Mouse (Mus musculus) gastrocnemius, adult 18-20 months (tissue): ENCODE measurements around the gene Napepld. TPM values are rescaled to one million over a fixed set of nuclear protein-coding genes. Genes with fewer than 3 reads are reported as not detected.

Experiments used
- DNase-seq: peaks from one replicate; pipeline ENCODE4 v3.0.0; 2021; ENCODE audit warnings: low spot score
- long read RNA-seq, 2 experiments: library from polyadenylated mRNA; stranded (forward); transcript quantifications; one replicate each; pipeline ENCODE4 v2.0.0; 2021
- total RNA-seq, 2 experiments: library from RNA; stranded (reverse); gene quantifications; 2 replicates each; pipeline ENCODE4 v1.2.3; 2021

Gene Napepld
- 10 to 100 TPM in 1 of 2 experiments, 1 to 10 TPM in 1; 8.8 to 11.5 TPM for total RNA-seq
- long read RNA-seq, experiment 1, partial matches to known transcripts: 1 of 11 reads
- long read RNA-seq, experiment 1, other reads (novel, unspliced or antisense): 4 of 11 reads
- long read RNA-seq, experiment 2, partial matches to known transcripts: 2 of 19 reads
- long read RNA-seq, experiment 2, other reads (novel, unspliced or antisense): 14 of 19 reads

DNA sequence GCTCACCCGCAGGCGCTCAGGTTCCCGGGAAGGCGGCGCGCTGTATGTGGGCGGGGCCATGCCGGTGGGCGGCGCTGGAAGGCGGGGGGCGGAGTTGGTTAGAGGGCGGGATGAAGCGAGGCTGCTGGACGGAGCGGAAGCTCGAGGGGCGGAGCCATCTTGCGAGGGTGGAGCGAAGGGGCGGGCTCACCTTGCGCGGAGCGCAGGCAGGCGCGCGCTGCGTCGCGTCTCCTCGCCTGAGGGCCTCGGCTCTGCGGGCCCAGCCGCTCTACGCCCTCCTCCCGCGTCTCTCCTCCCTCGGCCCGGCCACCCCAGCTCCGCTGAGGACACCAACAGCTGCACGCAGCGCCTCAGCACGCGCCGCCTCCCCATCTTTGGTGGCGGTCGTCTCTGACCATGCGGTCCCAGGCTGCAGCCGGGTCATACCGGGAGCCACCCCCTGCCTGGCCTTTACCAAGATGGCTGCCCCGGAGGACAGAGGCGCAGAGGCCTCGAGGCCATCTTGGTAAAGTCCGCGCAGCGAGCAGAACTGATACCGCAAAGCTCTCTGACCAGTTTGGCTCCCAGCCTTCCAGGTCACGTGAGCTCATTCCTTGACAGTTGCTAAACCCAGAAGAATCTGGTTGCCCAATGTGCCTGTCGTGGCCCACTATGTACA is at the start of gene Napepld:
TSS of gene Napepld (minus strand) at position 46 of the 658 bp plus-strand sequence.
- DNase-seq: peak; percentile 99

DNA sequence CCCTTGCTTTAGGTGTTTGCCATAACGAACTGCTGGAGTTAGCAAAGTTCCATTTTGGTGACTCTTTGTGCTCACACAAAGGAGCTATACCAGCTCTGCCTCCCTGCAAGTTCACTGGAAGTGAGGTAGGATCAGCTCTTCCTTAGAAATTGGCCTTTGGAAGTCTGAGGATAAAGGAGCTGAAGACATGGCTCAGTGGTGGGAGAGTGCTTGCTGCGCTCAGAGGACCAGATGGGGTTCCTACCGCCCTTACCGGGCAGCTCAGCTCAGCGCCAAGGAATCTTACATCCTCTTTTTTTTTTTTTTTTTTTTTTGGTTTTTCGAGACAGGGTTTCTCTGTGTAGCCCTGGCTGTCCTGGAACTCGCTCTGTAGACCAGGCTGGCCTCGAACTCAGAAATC is 44.8 kb upstream of the Napepld start:
- DNase-seq: no peak

DNA sequence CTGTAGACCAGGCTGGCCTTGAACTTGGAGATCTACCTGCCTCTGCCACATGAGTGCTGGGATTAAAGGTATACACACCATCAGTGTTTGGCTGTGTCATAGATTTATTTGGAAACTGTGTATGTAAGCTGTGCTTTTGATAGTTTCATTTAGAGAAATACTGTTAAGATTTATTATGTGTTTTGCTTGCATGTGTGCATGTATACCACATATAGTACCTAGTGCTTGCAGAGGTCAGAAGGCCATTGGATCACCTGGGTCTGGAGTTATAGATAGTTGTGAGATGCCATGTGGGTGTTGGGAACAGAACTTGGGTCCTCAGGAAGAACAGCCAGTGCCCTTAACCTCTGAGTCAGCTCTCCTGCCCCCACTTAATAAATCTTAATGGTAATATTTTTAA is 43.5 kb upstream of the Napepld start:
- no peak for DNase-seq

GRCm38 (mm10) chr5:21743606-21744005 is 42.4 kb upstream of the Napepld start:
- DNase-seq: no peak

DNA sequence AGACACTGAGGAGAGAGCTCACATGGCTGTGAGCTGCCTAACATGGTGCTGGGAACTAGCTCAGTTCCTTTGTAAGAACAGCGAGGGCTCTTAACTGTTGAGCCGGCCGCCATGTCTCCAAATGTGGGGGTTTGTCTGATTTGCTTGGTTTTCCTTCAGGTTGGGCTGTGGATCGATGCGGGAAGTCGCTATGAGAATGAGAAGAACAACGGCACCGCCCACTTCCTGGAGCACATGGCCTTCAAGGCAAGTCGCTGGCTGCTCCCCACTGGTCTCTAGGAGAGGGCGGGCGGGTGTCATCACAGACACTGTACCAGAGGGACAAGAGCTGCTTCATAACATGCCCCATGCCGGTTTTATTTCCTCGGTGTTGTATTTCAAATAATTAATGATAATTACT is 38.7 kb upstream of the Napepld start:
- DNase-seq: no peak

DNA sequence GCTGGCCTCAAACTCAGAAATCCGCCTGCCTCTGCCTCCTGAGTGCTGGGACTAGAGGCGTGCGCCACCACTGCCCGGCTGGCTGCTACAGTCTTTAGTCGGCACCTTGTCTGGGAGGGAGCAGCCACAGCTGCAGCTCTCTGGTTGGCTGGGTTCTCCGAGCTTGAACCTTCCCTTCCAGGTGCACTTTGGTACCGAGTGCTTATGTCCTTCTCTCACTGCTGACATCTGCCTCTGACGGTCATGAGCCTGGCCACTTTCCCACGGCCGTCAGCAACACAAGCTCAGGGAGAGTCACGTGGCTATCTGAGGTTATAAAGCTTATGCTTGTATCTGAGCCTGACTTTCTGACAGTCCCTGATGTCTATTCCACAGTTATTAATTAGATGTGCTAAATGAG is 37.9 kb upstream of the Napepld start:
- DNase-seq: no peak

DNA sequence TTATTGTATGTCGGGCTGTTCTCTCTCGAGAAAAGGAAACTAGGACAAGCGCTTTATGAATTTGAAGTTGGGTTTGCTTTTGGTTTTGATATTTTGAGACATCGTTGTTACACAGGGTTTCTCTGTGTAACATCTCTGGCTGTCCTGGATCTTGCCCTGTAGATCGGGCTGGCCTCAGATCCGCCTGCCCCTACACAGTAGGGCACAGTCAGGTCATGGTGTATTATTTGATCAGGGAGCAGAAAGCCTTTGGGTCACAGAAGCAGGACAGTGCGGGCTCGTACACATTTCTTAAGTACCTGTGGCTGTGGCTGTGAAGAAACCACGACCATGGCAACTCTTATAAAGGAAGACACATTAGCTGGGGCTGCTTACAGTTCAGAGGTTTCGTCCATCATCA is 36.4 kb upstream of the Napepld start:
- DNase-seq: no peak

DNA sequence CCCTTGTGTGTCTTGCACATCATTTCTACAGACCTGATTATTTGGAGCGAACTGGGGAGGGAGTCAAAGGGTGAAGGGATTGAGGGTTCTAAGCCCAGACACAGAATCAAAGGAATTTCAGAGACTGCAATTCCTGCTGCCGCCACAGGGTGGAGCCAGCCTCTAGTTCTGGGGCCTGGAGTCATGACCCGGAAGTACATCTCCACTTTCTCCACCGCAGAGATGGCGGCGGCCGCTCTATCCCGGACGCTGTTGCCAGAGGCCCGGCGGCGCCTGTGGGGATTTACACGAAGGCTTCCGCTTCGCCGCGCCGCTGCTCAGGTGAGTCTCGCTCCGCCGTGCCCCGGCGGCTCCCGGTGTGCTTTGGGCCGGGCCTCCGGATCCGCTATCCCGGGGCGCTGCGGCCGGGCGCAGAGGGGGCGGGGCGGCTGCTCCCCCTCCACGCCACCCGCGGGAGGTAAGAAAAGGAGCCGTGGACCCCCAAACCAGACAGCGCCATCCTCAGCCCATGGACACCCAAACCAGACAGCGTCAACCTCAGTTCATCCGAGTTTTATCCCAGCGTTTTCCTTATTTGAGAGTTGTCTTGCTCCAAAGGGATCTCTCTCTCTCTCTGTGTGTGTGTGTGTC is 35.9 kb upstream of the Napepld start, which contains the start of gene Pmpcb:
TSS of gene Pmpcb (plus strand) at position 186 of the 630 bp plus-strand sequence.
- peak; percentile 88 for DNase-seq

GRCm38 (mm10) chr5:21736046-21736445 is 34.9 kb upstream of the Napepld start:
- DNase-seq: no peak

- peak; percentile 77 for DNase-seq
Measured at GRCm38 (mm10) chr5:21735584-21735983, 34.4 kb upstream of the Napepld start.

DNA sequence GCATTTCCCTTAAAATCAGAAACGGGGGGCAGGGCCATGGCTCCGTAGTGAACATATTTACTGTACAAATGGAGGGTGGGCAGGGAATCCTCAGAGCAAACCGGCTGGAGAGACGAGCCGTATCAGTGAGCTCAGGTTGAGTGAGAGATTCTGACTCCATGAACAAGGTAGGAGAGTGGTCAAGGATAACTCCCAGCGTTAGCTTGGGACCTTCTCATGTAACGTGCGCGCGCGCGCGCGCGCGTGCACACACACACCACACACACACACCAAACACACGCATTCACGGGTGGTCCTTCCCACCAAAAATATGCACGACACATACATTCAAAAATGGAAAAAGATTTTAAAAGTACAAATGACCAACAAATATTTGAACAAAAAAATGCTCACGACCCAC is 33.9 kb upstream of the Napepld start:
- no peak for DNase-seq

GRCm38 (mm10) chr5:21732930-21733329 is 31.7 kb upstream of the Napepld start:
- peak; percentile 26 for DNase-seq

GRCm38 (mm10) chr5:21732177-21732911 is 31.1 kb upstream of the Napepld start:
- DNase-seq: no peak

- no peak for DNase-seq
Measured at GRCm38 (mm10) chr5:21729107-21729506, 27.9 kb upstream of the Napepld start.

DNA sequence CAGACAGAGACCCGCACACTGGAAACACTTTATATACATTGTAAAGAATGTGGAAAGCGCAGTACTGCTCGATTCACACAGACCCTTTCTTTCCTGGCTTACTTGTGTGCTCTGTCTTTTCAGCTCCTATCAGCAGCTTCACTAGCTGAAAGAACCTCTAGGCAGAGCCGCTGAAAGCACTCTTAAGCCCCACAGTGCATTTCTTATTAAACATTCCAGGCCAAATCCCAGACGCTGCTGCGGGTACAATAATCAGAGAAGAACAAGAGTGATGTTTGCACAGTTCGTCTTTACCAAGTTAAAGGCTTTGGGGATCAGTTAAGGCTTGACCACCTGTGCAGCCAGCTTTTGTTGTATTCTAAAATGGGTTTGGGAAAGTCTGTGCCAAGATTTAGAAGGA is 23.7 kb upstream of the Napepld start:
- no peak for DNase-seq

GRCm38 (mm10) chr5:21724427-21724826 is 23.2 kb upstream of the Napepld start:
- no peak for DNase-seq

- no peak for DNase-seq
Measured at GRCm38 (mm10) chr5:21719209-21719608, 18.0 kb upstream of the Napepld start.

DNA sequence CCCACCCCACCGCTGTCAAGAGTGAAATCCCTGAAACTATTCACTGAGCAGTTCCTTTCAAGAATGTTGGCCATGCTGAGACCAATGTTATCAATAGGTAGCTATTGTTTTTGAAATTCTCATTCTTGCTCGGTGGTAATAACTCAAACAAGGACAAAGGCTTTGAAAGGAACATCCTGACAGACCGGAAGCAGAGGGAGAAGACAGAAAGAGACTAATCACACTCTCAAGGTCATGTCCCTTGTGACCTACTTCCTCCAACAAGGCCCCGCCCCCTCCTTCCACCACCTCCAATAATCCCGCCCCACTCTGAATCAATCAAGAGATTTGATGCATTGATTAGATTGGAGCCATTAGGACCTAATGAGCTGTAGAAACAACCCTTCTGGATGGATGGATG is 17.4 kb upstream of the Napepld start:
- DNase-seq: no peak

GRCm38 (mm10) chr5:21717165-21717715 is 16.0 kb upstream of the Napepld start:
- DNase-seq: no peak

- DNase-seq: no peak
Measured at GRCm38 (mm10) chr5:21714447-21714846, 13.3 kb upstream of the Napepld start.

DNA sequence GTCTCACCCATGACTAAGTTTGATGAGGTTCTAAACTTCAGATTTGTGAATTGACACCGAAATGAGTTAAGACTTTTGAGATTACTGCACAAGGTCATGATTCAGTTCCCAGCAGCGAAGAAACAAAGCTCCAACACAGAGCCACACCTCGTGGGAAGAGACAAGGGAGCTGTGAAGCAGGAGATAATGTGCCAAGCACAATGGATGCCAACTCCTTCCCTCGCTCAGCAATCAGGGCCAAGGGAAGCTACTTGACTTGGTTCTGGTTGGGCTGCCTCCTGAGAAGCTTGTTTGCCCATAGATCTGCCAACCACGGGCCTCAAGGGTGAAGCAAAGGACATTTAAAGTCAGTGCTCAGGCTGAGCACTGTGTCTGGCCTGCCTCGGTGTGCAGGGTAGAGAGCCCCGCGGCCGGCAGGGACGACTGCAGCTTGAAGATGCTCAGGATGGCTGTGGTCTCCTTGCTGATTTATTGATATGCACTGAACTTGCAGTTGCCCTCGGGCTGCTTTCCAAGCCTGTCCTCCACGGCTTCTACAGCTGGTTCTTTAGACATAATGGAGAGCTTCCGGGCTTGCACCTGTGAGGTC is 11.0 kb upstream of the Napepld start:
- DNase-seq: no peak
